Comparison of ENCODE assay signal across 18 mouse cellular contexts in genomic region chr10:93373954-93374689, GRCm38 (mm10).
DNase-seq lines count a peak whose midpoint lies in the region; ATAC-seq and TF ChIP-seq lines count a peak whose summit lies in the region.
"Had no signal": no experiment of that assay in that cellular context is flagged by ENCODE, and none has a peak within 500 bp of the region (broad histone marks: within the 10 kb centered on the region; RNA-seq: fewer than 3 reads in every experiment).

No protein-coding gene starts in this region.

- peak overlapping the region; percentile 94 for H3K27ac ChIP-seq in heart, adult 2 months
- peak overlapping the region; percentile 33 for H3K27ac ChIP-seq in lung, embryonic 16.5 days (ENCODE audit: low read length)
- 0 out of 2 replicates have a peak overlapping the region, but pooled peaks have one; percentile 3 for H3K27ac ChIP-seq in forebrain, embryonic 10.5 days
- H3K27ac ChIP-seq in midbrain, embryonic 14.5 days (replicated peaks; ENCODE audit: low read depth, low read length): peak overlapping the region; percentile 49; the same call in 1 of the 2 replicates
- H3K27ac ChIP-seq: left cerebral cortex, adult 2 months had no signal

- no peaks in the 10 kb centered on the region for H3K36me3 ChIP-seq in heart, adult 2 months (ENCODE audit: control insufficient read depth, insufficient read depth, low read length)
- no peaks in the 10 kb centered on the region for H3K36me3 ChIP-seq in lung, embryonic 16.5 days (ENCODE audit: control insufficient read depth, insufficient read depth, low read length)
- H3K36me3 ChIP-seq in forebrain, embryonic 10.5 days (replicated peaks): no peaks in the 10 kb centered on the region
- no peaks in the 10 kb centered on the region for H3K36me3 ChIP-seq in midbrain, embryonic 14.5 days (ENCODE audit: control insufficient read depth, insufficient read depth, low read length)
- H3K36me3 ChIP-seq: heart, embryonic 12.5 days; hindbrain, embryonic 12.5 days; limb, embryonic 10.5 days had no signal

- H3K4me2 ChIP-seq in lung, embryonic 16.5 days (ENCODE audit: low read depth, low read length): no peak overlapping the region
- no peak overlapping the region for H3K4me2 ChIP-seq in midbrain, embryonic 14.5 days (ENCODE audit: low read length)
- H3K4me2 ChIP-seq: heart, embryonic 12.5 days; hindbrain, embryonic 12.5 days; liver, embryonic 11.5 days had no signal

- TF ChIP-seq EP300 in heart, adult 2 months (IDR thresholded peaks at IDR 0.05; ENCODE audit: insufficient read depth, low read depth, low read length): no peak

- intact Hi-C loops in heart, adult 2 months (cut with DNase I): loop anchor here (2.0 kb wide), 1 partner anchor 63 kb away; the partner anchor contains the start of gene Elk3

- TF ChIP-seq POLR2A in heart, adult 2 months (IDR thresholded peaks at IDR 0.05; ENCODE audit: insufficient read depth, low read depth, low read length): no peak

- no peak for ATAC-seq in lung, embryonic 16.5 days (ENCODE audit: low read depth)
- ATAC-seq in midbrain, embryonic 14.5 days (ENCODE audit: low FRiP score, low TSS enrichment): no peak
- ATAC-seq: inflammation-experienced regulatory T-cells, adult 6 months had no signal

- no peaks in the 10 kb centered on the region for H3K27me3 ChIP-seq in heart, adult 2 months (ENCODE audit: control insufficient read depth, insufficient read depth, low read length)
- no peaks in the 10 kb centered on the region for H3K27me3 ChIP-seq in lung, embryonic 16.5 days (ENCODE audit: control insufficient read depth, insufficient read depth, low read depth, low read length)
- no peaks in the 10 kb centered on the region for H3K27me3 ChIP-seq in forebrain, embryonic 10.5 days (ENCODE audit: poor library complexity, severe bottlenecking)
- H3K27me3 ChIP-seq in midbrain, embryonic 14.5 days (ENCODE audit: control insufficient read depth, insufficient read depth, low read length): no peaks in the 10 kb centered on the region
- H3K27me3 ChIP-seq: heart, embryonic 12.5 days; hindbrain, embryonic 12.5 days had no signal

- no peaks in the 10 kb centered on the region for H3K79me2 ChIP-seq in heart, adult 2 months (replicated peaks; ENCODE audit: control insufficient read depth, insufficient read depth, low read length)

- 87% methylated on average over 6 of the region's 6 CpGs for WGBS in heart, adult 2 months
- WGBS in lung, embryonic 16.5 days: 88% methylated on average over 6 of the region's 6 CpGs
- 76% methylated on average over 6 of the region's 6 CpGs for WGBS in forebrain, embryonic 10.5 days
- 64% methylated on average over 6 of the region's 6 CpGs for WGBS in midbrain, embryonic 14.5 days

- peaks cover 19% of the 10 kb centered on the region for H3K4me1 ChIP-seq in heart, adult 2 months (ENCODE audit: control insufficient read depth, insufficient read depth, low read length)
- no peaks in the 10 kb centered on the region for H3K4me1 ChIP-seq in lung, embryonic 16.5 days (replicated peaks; ENCODE audit: control insufficient read depth, insufficient read depth, low read length)
- peaks cover 26% of the 10 kb centered on the region for H3K4me1 ChIP-seq in forebrain, embryonic 10.5 days
- 0 out of 2 replicates have a peak, but pooled peaks cover 5% of the 10 kb centered on the region for H3K4me1 ChIP-seq in midbrain, embryonic 14.5 days (ENCODE audit: control insufficient read depth, insufficient read depth, low read length)

- no peak for TF ChIP-seq CTCF in heart, adult 2 months (IDR thresholded peaks at IDR 0.05)

- no peak overlapping the region for H3K4me3 ChIP-seq in heart, adult 2 months
- H3K4me3 ChIP-seq in lung, embryonic 16.5 days (ENCODE audit: low read length): no peak overlapping the region
- no peak overlapping the region for H3K4me3 ChIP-seq in forebrain, embryonic 10.5 days
- H3K4me3 ChIP-seq in midbrain, embryonic 14.5 days (replicated peaks; ENCODE audit: low read depth, low read length): no peak overlapping the region
- H3K4me3 ChIP-seq: heart, embryonic 12.5 days; hindbrain, embryonic 12.5 days; left cerebral cortex, adult 2 months; limb, embryonic 10.5 days had no signal

- H3K9me3 ChIP-seq in lung, embryonic 16.5 days (ENCODE audit: control insufficient read depth, low read length): no peaks in the 10 kb centered on the region
- no peaks in the 10 kb centered on the region for H3K9me3 ChIP-seq in forebrain, embryonic 10.5 days
- H3K9me3 ChIP-seq in midbrain, embryonic 14.5 days (ENCODE audit: control insufficient read depth, low read length): no peaks in the 10 kb centered on the region
- H3K9me3 ChIP-seq: heart, embryonic 12.5 days; hindbrain, embryonic 12.5 days; limb, embryonic 10.5 days had no signal

- DNase-seq in heart, adult 2 months: no peak
- no peak for DNase-seq in heart, adult 8-10 months (ENCODE audit: low spot score)
- no peak for DNase-seq in lung, postnatal 14 days
- DNase-seq in forebrain, embryonic 10.5 days (ENCODE audit: extremely low spot score, low spot score): no peak
- DNase-seq in midbrain, embryonic 14.5 days: peak; percentile 12
- DNase-seq in urinary bladder, postnatal 10 days (ENCODE audit: low spot score): no peak
- DNase-seq in gastrocnemius, postnatal 4 days (ENCODE audit: low spot score in 2 of 2): no peak
- DNase-seq: cerebellum, adult 8-10 months; gastrocnemius, postnatal 10 days; spleen, adult 18-20 months; thymus, adult 18-20 months had no signal

- H3K9ac ChIP-seq in heart, adult 2 months (ENCODE audit: low read depth, low read length): no peak overlapping the region
- H3K9ac ChIP-seq in lung, embryonic 16.5 days (ENCODE audit: low read length): no peak overlapping the region
- H3K9ac ChIP-seq in midbrain, embryonic 14.5 days (replicated peaks; ENCODE audit: low read length): no peak overlapping the region
- H3K9ac ChIP-seq: hindbrain, embryonic 12.5 days had no signal

Comparison
In these comparisons a context has a peak if more than half of its experiments do, and no peak if none do; other contexts are left out.
1. H3K27ac ChIP-seq: peak in every context shown above with its lines; median percentile 94 in heart, adult 2 months; 49 in midbrain, embryonic 14.5 days; 33 in lung, embryonic 16.5 days; 3 in forebrain, embryonic 10.5 days.